8 mouse cellular contexts compared by ENCODE assay signal in genomic region chr1:167929729-167930341, GRCm38 (mm10).
DNase-seq lines count a peak whose midpoint lies in the region; ATAC-seq and TF ChIP-seq lines count a peak whose summit lies in the region.

No protein-coding gene starts in this region.

- TF ChIP-seq CTCF in kidney, adult 2 months (conservative IDR thresholded peaks at IDR 0.05; ENCODE audit: insufficient read depth, insufficient read length, low read depth, low read length), result peak; percentile 32; the same call in 1 of the 2 replicates

- H3K9ac ChIP-seq in ES-E14 (ENCODE audit: insufficient read depth, low read depth, low read length, poor library complexity, severe bottlenecking), result peak overlapping the region; percentile 22; the same call in 1 of the 2 replicates

- H3K4me1 ChIP-seq in ES-E14 (ENCODE audit: control insufficient read depth in 2 of 2, insufficient read depth in 2 of 2, low read length in 2 of 2, poor library complexity in 1 of 2), result peaks cover 0 to 5% of the 10 kb centered on the region in 2 experiments; a peak in 1 of 4 replicates
- H3K4me1 ChIP-seq in kidney, adult 2 months (ENCODE audit: control insufficient read depth, insufficient read depth, low read length), result no peaks in the 10 kb centered on the region

- no peak for TF ChIP-seq POLR2A in kidney, adult 2 months (IDR thresholded peaks at IDR 0.05; ENCODE audit: low read depth, low read length)

- in situ Hi-C loops in ES-E14 (cut with MboI; ENCODE audit: low sequenced_read_pairs in 2 of 2, unreplicated experiment in 2 of 2), result no loop called here

- H3K9me3 ChIP-seq in ES-E14 (ENCODE audit: control insufficient read depth, insufficient read depth, low read depth, low read length), result no peaks in the 10 kb centered on the region

- 2% methylated on average over 28 of the region's 28 CpGs for WGBS in kidney, adult 2 months

- no peaks in the 10 kb centered on the region for H3K36me3 ChIP-seq in ES-E14 (ENCODE audit: control insufficient read depth, insufficient read depth, low read length, poor library complexity, severe bottlenecking)
- H3K36me3 ChIP-seq in kidney, adult 2 months (ENCODE audit: control insufficient read depth, insufficient read depth, low read length), result no peaks in the 10 kb centered on the region

- no peak for DNase-seq in ES-E14 (ENCODE audit: low read depth, low spot score)
- peak; percentile 58 for DNase-seq in adrenal gland, postnatal 14 days
- peak; percentile 55 for DNase-seq in forelimb bud, embryonic 11.5 days (ENCODE audit: low read depth, low spot score)
- DNase-seq in kidney, adult 2 months, result peak; percentile 21
- peak; percentile 16 for DNase-seq in lung, postnatal 14 days
- DNase-seq in yolk sac, embryonic 10.5 days (ENCODE audit: low spot score), result peak; percentile 6
- no peak for DNase-seq in layer of hippocampus, adult 8-10 months (ENCODE audit: low spot score in 2 of 2)

- H3K4me3 ChIP-seq in ES-E14 (ENCODE audit: insufficient read depth in 1 of 2, low read depth in 1 of 2, low read length in 2 of 2, poor library complexity in 1 of 2, severe bottlenecking in 1 of 2), result peak overlapping the region; percentile 34 to 51
- H3K4me3 ChIP-seq in kidney, adult 2 months (ENCODE audit: insufficient read depth, low read depth, low read length), result no peak overlapping the region

- no peak for ATAC-seq in erythroid progenitor cell, adult 5-6 weeks (replicated peaks; ENCODE audit: low FRiP score, poor library complexity, severe bottlenecking)

- H3K27me3 ChIP-seq in kidney, adult 2 months (replicated peaks; ENCODE audit: control insufficient read depth, insufficient read depth, low read length), result no peaks in the 10 kb centered on the region

- no peak overlapping the region for H3K27ac ChIP-seq in ES-E14 (ENCODE audit: insufficient read depth, low read depth, low read length, poor library complexity, severe bottlenecking)
- no peak overlapping the region for H3K27ac ChIP-seq in kidney, adult 2 months (ENCODE audit: insufficient read depth, low read depth, low read length)

TF ChIP-seq in ES-E14, 5 proteins besides CTCF, POLR2A, EP300 and RAD21:
- TF ChIP-seq MAFK (IDR thresholded peaks at IDR 0.05; ENCODE audit: insufficient read depth, low read depth, low read length), result no peak

Comparison
In these comparisons a context has a peak if more than half of its experiments do, and no peak if none do; other contexts are left out.
1. DNase-seq: peak in adrenal gland, postnatal 14 days (single experiment), forelimb bud, embryonic 11.5 days (single experiment), kidney, adult 2 months (single experiment), lung, postnatal 14 days (single experiment) and yolk sac, embryonic 10.5 days (single experiment); none in ES-E14 (single experiment) and layer of hippocampus, adult 8-10 months (0 of 2).